Mouse (Mus musculus) frontal cortex, adult 2 months (tissue): ENCODE results near the gene Dis3l. TPM values are rescaled to one million over a fixed set of nuclear protein-coding genes. Genes with fewer than 3 reads are reported as not detected.

Experiments
- DNase-seq, 2 experiments: peaks; one replicate each; pipeline ENCODE4 v3.0.0; 2022; ENCODE audit warnings: low spot score in 1 of 2; ENCODE audit errors: extremely low spot score in 1 of 2
- polyA plus RNA-seq: library from polyadenylated mRNA; depleted of rRNA; stranded (reverse); fragments of >200 nt; gene quantifications from 2 replicates; pipeline ENCODE4 v1.2.3, GENCODE M21; 2012; rRNA removed

The Dis3l gene
- polyA plus RNA-seq, result 23.0 and 24.1 TPM in 2 replicates

DNA sequence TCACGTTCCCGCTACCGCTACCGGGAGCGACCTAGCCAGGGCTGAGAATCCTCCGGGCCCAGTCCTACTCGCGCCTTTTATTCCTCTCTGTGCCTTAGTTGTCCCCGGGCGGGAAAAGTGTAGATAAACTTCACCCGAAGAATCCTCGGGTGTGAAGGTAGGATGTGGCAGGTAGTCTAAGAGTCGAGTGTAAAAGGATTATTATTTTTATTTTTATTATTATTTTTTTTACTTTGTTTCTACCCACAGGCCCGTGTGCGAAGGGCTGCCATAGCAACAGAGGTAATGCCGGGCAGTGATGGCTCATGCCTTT, at the start of gene Dis3l:
Gene Dis3l (minus strand): TSS at position 35 of the 313 bp plus-strand sequence.
- no peak for DNase-seq

DNA sequence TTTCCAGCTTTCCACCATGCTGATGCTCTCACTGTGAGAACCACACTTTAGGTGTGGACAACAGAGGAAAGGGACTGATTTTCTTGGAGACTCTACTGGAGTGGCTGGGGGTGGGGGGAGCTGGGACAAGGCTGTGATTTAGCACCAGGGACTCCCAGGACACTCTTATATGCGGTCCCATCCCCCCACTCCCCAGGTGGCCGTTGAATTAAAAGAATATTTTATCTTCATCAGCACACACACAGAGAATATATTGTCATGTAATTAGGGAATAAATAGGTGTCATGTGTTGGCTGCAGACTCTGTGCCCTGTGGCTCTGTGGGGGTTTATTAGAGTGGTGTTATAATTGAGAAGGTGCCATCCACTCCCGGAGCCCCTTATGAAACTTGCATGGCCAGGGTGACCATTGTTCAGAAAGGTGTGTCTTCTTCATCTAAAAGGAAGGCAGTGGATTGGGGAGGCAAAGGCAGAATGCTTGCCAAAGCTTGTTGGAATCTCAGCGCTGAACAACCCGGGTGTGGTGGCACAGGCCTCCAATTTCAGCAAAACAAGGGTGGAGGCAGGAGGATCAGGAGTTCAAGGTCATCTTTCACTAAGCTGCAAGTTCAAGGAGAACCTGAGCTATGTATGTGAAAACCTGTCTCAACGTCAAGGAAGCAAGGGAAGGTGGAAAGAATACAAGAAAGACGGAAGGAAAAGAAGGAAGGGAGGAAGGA, 48.6 kb upstream of the Dis3l start:
- no peak for DNase-seq

DNA sequence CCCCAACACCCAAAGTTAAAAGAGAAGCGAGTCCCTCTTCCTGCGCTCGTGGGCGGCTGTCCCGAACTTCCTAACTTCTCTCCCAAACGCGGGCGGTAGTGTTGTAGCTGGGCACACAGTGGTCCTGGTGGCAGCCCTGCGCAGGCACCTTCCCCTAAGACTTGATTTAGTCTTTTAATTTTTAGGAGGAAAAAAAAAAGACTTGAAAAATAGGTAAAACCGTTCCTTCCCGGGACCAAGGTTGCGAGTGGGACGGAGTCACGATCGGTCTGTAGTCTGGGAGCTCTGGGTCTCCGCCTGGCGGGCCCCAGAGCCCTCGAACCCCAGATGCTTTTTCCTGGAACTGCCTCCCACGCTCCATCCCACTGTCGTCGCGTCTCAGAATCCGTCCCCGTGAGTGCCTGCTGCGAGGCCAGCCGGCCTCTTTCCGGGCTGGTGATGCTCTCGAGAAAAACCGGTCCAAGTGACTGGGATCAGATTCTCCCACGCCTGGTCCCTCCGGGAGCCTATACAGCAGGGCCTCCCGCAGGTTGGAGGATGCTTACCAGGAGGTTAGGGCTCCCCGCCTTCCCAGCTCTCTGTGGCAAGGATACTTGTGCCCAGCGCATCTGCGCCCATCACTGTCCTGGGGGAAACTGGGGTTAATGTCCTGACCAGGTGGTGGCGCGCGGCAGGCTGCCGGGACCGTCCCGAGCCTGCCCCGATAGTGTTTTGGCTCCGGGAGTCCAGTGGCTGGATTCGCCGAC, 45.6 kb upstream of the Dis3l start:
- DNase-seq, result peak in 1 of 2 experiments; percentile 51

DNA sequence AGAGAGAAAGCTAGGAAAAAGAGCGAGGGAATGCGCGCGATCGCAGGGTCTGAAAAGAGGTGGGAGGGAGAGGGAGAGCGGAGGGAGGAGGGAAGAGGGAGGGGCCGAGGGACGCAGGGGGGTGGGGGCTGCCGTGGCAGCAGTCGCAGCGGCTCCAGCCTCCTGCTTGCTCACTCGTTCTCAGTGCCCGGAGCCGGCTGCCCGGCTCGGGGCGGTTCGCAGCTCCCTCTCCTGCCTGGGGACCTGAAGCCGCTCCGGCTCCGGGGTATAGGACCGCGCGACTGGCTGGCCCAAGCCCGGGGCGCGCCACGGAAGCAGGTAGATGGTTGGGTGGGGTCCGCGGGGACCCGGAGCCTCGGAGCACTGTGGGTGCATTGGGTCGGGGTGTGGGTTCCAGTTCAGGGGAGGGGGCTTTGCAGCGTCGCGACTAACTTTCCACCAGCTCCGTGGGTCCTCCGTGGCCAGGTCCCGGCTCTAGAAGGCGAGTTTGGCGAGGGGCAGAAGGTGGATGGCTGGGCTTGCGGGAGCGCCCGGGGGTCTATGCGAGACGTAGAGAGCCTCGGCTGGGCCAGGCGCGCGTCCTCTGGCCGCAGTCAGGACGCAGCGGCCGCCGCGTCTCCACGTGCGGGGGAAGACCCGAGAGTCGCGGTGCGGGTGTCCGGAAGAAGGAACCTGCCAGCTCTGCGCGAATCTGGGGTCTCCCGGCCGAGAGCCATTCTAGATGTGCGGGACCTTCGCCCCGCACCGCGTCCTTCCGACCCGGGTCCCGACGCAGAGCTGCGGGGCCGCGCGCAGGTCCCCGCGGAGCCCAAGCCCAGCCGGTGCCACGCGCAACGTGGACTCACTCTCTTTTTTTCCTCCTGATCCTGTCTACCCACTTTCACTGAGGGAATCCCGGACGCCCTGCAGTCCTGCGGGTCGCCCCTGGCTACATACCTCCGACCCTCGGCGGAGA, 44.7 kb upstream of the Dis3l start, which contains the start of gene Megf11:
Gene Megf11 (plus strand): TSS at position 116 of the 955 bp plus-strand sequence.
- DNase-seq, result peak in 1 of 2 experiments; percentile 43

DNA sequence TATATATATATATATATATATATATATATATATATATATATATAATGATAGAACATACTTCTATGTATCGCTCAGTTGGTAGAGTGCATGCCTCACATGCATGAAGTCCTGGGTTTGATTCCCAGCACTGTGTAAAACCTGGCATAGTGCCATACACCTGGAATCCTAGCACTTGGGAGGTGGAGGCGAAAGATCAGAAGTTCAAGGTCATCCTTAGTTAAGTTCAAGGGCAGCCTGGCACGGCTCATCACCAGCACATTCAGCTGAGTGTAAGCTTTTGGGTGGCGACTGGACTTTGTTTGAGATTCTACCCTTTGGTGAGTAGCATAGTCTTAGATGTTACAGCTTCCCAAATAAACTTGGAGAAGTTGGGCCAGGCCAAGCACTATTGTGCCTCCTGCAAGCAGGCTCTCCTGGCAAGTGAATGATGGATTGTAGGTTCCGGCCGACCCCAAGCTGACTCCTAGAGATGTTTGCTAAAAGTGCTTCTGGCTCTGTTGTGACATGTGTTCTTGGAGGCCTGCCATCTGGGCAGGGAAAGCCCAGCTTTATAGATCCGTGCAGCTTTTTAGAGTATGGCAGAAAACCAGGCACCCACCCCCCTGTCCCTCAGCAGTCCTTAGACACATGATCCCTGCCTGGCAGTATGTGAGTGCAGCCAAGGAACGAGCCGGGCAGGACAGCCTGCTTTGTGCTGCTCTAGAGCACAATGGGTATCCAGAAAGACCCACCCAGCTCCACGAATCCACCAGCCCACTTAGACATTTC, 42.1 kb upstream of the Dis3l start:
- no peak for DNase-seq

DNA sequence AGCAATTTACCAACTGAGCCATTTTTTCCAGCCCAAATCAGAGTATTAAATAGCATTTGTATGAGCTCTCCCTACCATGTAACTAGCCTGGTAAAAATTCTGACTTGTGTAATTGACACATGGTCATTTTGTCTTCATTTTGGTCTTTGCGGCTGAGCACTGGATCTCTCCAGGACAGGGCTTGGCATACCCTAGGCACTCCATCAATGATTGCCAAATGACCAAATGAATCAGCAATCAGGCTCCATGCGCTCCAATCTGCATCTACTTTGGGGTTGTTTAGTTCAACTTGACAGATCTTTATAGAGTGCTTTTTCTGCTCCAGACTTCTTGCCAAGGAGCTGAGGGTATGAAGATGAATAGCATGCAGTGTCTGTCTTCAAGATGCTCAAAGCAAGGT, 35.3 kb upstream of the Dis3l start:
- DNase-seq, result no peak

DNA sequence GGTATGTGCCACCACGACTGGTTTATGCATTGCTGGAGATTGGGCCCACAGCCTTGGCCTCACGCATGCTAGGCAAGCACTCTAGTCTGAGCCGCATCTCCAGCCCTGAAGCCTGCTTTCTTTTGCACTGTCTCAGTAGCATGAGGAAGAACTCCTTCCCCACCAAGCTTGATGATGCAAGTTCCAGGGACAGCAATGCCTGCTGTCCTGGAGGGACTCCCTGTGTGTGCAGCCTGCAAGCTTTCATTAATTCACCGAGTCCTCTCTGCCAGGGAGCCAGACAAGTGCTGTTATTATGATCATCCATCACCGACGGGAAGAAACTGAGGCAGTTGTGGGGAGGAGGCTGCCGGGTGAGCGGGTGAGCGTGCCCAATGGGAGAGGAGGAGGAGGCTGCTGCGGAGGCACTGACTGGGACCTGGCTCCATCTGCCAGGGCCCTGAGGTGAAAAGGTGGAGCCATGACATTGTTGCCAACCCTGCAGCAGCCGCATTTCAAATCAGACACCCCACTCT, 30.3 kb upstream of the Dis3l start:
- no peak for DNase-seq

DNA sequence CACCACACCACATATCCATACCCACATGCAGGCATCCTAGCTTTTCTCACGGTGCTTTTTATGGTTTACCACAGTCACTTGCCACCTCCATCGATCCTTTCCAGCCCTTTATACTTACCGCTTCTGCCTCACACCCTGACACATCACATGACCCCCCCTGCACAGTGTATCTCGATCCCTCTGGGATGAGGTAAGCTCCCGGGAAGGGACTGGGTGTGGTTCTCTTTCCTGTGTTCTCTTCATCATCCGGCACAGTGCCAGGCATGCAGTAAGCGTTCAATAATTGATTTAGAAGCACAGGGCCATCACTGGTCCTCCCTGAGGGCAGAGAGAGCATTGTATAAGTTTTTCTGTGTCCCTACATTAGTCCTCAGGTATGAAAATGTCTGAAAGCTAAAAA, 28.8 kb upstream of the Dis3l start:
- DNase-seq, result no peak

DNA sequence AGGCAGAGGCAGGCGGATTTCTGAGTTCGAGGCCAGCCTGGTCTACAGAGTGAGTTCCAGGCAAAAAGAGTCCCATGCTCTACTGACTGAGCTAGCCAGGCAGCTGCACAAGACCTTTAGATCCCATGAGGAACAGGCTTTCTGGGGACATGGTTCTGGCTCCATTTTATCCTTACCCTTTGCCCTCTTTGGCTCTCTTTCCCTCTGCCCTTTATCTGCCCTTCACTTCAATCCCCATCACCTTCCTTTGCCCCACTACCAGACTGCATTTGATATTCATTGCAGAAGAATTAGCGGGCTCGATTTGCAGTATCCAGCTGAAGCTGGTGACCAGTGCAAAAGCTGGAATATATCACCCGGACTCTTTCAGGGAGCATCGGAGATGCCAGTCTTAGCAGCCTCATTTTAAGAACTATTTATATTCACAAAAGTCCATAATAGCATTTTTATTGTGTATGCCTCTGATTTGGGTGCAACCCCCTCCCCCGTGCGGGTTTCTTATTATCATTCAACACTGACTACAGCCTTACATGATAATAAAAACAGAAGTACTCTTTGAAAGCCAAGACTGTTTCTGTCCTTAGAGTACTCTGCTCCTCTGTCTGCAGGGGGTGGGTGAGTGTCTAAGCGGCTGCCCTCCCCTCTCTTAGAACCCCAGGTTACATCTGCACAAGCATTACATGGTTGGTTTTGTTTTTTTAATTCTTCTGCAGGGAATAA, 20.3 kb upstream of the Dis3l start:
- DNase-seq, result no peak

DNA sequence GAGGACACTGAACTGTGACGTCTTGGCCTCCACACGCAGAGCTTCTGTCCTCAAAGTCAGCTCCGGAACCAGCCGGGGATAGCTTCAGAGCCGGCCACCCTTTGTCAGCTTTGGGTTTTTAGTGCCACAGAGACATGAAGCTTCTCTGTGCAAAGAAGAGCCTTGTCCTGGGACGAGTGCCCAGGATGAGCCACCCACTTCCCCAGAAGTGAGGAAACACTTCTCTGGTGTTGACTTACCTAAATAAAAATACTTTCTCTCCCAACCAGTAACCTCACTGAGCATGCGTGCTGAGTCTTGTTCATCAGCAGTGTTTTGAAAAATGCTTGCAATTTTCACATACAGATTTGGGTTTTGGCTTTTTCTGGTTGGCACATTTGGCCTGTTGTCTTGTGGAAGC, 14.5 kb upstream of the Dis3l start:
- DNase-seq, result peak in 1 of 2 experiments; percentile 64

DNA sequence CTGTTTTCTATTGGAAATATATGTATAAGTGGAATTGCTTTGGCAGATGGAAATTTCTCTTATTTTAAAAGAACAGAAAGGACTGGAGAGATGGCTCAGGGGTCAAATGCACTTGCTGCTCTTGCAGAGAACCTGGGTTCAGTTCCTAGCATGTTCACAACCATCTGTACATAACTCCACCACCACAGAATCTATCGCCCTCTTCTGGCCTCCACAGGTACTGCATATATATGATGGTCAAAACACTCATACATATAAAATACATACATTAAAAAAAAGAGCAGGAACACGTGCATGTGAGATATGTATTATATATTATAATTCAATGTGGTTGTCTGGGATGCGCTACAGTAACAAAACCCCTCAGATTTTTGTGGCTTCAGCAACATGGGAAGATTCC, 10.1 kb upstream of the Dis3l start:
- DNase-seq, result no peak

DNA sequence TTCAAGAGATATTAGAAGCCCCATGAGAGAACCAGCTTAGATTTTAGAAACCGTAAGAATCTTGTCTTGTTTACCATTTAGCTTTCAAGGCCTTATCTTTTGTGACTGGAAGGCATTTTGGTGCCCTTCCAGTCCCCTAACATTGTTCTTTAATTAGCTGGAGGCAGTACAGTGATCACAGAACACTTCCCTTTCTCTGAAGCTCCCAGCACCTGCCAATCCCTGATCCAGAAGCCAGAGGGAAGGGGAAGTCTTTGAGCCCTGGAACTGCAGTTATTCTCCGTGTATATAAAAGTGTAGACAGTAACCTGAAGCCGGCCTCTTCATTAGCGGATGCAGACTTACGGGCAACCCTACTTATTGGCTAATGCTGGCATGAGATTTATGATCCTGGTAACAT, 8.4 kb upstream of the Dis3l start:
- DNase-seq, result no peak

DNA sequence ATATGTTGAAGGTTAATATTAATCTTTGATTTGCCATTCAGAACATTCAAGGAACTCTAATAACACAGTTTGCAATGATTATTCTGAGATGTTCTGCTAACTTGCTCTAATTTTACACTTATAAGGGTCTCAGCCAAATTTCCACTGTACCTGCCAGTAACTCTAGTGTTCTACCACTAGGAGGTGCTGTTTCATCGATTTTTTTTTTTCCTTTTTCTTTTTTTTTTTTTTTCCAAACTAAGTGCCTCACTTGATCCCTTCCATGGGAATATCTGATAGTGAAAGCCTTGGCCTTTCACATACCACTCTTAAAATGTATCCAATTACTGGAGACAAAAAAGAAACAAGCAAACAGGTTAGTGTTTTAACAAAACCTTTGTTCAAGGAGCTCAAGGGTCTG, 6.3 kb upstream of the Dis3l start:
- peak in 1 of 2 experiments; percentile 31 for DNase-seq

DNA sequence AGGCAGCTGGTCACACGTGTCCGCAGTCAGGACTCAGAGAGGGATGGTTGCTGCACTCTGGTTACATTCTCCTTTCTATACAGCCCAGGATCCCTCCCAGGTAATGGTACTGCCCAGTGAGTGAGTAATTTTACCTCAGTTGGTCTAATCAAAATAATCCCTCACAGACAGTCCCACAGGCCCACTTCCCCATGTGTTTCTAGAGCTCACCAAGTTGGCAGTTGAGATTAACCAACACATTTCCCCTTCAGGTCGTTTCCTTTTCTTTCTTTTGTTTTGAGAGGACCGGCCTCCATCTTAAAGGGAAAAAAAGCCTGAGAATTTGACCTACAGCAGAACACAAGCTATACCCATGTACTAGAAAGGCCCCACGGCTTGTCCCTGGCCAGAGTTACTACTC, 4.8 kb upstream of the Dis3l start:
- no peak for DNase-seq

DNA sequence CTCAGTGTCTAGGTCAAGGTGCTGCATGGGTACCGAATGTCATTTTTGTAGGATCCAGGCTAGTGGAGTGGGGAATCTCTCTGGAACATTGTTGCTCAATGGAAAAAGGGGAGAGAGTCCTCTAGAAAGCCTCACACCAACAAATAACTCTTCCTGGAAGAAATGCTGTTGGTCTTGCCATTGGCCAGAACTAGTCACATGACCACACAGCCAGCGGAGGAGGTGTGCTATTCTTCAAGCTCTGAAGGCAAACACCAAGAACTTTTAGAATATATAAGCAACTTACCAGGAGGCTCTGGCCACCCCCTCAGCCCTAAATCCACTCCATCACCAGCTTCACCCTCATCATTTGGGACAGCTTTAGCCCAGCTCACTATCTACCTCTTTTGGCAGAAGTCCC, 2.6 kb upstream of the Dis3l start:
- no peak for DNase-seq

DNA sequence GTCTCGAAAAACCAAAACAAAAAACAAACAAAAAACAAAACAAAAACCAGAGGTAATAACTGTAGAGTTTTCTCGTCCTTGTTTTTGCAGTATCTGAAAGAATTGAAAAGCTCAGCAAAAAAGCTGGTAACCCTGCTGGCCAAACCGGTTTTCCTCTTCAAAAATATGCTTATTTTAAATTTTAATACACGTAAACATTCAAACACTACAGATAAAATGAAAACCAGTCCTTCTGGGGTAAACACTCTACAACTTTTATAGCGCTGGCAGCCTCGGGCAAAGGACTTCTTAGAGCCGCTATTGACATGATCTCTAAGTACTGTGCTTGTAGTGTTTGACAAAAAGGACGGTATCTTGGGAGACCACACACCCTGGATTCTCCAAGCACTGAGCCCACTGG, 583 bp upstream of the Dis3l start:
- no peak for DNase-seq

DNA sequence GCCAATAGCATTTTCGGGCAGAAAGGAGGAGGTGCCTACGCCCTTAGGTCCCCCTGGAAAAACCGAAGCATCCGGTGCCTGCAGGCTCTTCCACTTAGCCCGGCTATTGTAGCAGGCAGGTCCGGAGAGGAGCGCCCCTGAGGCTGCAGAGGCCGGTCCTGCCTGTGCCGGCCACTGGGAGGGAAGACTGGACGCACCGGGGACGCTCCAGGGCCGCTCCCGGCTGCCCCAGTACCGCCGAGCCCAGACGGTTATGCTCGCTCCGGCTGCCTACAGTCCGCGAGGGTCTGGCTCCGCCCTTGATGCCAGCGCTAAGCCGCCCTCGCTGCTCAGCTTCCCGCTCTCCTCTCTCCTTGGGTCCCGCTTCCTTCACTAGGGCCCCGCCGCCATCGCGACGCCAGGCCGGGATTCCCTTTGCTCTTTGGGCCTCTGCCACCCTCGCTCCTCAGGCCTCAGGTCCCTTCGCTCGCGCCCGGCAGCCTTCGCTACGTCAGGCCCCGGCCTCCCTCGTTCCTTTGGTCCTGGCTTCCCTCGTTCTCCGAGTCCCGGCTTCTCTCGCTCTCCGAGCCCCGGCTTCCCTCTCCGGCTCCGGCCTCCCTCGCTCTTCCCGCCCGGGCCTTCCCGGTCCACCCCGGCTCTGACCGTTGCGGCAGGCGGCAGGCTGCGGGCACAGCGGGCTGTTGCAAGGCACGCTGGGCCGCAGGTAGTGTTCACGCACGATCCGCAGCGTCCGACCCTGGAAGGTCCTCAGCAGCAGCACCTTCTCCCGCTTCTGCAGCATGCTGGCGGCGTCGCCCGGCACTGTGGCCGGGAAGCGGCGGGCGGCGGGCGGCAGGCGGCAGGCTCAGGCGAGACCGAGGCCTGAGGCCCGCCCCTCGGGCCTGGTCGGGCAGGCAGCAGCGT, 486 bp downstream of the Dis3l start:
- peak in 1 of 2 experiments; percentile 66 for DNase-seq

DNA sequence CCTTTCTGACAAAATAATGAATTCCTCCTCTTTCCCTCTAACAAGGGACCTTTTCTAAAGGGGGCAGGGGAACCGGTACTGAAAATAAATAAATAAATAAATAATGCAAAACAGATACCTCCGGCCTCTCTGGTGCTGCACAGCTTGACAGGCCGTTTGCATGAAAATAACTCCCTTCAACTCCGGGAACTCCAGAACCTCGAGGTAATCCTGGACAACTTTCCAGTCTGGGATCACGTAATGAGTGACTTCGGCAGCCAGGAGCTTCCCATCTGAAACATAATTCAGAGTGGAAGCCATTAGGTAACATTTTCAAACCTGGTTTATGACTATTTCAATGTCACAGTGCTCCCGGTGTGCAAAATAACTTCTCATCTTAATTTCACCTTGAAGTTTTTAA, 1.7 kb downstream of the Dis3l start:
- DNase-seq, result peak in 1 of 2 experiments; percentile 8
